Mouse (Mus musculus): ENCODE measurements around the gene Slc38a9.
A peak's percentile ranks its signal among the peaks of the same experiment; 100 is the strongest.

The Slc38a9 gene

DNA sequence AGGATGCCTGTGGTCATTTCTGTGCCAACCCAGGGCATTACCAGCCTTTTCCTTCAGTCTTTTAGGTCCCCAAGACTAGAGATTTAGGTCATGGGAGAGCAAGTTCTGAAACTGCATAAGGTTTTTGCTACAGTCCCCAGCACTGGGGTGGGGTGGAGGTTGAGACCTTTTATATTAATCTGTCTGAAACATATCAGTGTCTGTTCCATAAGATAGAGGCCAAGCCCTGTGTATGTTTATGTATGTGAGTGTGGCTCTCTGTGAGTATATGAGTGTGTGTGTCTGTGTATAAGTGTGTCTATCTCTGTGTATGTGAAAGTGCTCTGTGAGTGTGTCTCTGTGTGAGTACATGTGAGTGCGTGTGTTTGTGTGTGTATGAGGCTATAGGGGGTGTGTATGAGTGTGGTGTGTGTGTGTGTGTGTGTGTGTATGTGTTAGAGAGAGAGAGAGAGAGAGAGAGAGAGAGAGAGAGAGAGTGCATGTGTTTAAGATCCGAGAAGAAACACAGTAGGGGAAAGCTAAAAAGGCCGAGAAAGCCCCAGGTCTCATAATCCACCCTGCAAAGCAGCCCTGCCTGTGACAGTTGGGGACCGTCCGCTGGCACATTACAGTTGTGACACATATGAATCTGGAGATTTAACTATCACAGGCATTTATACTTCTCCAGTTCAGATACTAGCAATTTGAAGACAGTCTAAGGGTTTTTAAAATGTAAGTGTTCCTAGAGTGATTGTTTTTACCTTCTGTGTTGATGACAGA, 85.6 kb downstream of the Slc38a9 start:
- DNase-seq (ENCODE audit: low spot score in 2 of 2), result peak in 1 of 2 experiments; percentile 64

DNA sequence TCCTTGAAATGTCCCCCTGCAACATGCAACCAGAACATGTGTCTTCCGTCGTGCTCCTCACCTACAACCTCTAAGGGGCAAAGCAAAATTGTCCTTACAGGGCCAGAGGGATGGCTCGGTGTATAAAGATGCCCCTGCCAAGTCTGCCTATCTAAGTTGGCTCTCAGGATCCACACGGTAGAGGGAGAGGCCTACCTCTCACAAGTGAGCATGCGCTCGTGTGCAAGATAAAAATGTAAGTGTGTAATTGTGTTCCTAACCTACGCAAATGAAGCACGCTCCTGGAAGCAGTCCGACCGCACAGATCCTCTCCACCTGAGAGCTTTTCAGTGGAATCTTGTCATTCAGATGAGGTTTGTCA, 86.1 kb downstream of the Slc38a9 start:
- DNase-seq (ENCODE audit: low spot score in 2 of 2), result no peak

DNA sequence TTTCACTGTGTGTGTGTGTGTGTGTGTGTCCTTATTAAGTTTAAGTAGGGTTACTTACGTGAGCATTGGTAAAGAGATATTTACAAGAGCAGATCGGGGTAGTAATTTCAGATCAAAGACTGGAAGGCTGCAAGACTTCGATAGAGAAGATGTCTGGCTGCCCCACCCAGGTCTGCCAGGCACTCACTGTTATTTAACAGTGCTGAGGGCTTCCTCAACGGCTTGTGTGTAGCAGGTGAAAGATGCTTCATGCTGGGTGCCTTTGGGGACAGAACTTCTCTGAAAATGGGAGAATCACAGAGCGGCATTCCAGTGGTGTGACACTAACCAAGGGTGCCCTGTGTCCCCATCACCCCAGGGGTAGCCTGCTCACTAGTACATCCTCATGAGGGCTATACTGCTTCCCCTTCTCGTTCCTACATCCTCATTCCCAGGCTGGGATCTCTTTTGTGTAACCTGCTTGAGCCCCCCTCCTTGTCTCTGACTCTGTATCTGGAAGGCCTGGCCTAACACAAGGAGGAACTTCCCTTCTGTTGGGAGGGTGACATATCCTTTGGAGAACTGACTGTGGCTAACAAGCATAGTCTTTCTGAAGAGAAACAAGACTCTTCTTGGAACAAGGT, 87.4 kb downstream of the Slc38a9 start:
- peak; percentile 76 to 84 for DNase-seq (ENCODE audit: low spot score in 2 of 2)

DNA sequence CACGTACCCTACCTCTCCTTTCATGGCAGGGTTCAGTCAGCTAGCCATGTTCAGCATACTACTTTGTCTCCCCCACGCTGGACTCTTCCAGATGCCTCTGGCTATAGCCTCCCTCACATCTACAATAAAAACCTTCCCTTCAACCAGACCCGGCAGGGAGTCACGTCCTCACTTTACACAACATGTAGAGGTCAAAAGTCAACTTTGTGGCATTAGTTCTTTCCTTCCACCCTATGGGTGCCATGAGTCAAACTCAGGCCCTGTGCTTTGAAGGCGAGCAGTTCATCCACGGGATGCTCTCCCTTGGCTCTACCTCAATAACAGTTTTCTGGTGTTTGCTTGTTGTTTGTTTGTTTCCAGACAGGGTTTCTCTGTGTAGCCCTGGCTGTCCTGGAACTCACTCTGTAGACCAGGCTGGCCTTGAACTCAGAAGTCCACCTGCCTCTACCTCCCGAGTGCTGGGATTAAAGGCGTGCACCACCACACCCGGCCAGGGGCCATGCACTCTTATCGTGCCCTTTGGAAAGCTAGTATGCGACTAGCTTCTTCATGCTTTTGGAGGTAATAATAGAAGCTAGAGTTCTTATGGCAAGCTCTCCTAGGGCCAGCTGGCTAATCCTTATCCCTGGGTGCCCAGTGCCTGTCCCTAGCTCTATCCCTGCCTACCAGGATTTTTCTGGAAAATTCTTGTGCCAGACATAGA, 88.4 kb downstream of the Slc38a9 start:
- DNase-seq (ENCODE audit: low spot score in 2 of 2), result no peak

DNA sequence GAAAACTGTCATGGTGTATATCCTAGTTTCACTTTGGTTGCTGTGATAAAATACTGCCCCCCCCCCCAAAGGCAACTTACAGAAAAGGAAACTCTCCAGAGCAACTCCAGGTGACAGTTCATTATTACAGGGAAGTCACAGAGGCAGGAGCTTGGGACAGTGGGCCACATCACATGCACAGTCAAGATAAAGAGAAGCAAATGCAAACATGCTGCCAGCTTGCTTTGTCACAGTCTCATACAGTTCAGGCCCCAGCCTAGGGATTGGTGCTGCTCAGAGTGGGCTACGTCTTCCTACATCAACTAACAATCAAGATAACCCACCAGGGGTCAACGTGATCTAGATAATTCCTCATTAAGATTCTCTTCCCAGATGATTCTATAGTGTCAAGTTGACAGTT, 89.3 kb downstream of the Slc38a9 start:
- no peak for DNase-seq (ENCODE audit: low spot score in 2 of 2)

DNA sequence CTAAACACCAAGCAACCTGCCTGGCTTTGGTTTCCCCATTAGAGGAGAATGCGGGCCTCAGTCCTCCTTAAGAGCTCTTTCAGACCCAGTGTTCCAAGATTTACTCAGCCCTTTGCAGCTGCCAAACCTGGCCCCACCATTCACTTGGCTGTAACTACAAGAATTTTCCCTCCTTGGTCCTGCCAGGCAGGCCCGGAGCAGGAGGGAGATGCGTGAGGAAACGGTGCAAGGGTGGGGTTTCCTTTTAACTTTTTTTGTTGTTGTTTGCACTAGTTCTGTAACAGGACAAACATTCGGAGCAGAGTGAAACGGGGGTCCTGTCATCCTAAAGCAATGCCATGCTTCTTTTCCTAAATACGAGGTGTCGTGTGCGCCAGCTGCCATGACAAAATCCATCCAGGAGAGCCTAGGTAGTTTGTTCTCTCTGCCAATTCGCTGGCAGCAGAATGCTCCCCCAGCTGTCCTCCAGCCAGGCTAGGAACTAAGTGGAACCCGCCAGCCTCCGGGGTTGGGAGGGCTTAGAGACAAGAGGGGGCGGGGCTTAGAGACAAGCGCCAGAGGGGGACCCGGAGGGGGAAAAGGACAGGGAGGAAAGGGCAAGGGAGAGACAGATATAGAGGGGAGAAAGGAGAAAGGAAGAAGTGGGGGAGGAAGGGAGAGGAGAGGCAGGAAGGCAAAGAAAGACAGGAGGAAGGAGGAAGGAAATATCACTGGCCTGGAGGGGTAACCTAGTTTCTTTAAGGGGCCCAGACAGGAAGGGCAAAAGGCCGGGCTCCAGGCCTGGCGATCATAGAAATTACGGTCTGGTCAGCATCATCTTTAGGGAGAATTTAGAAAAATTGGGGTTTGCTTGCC, 91.1 kb downstream of the Slc38a9 start:
- DNase-seq (ENCODE audit: low spot score in 2 of 2), result peak; percentile 66 to 82

DNA sequence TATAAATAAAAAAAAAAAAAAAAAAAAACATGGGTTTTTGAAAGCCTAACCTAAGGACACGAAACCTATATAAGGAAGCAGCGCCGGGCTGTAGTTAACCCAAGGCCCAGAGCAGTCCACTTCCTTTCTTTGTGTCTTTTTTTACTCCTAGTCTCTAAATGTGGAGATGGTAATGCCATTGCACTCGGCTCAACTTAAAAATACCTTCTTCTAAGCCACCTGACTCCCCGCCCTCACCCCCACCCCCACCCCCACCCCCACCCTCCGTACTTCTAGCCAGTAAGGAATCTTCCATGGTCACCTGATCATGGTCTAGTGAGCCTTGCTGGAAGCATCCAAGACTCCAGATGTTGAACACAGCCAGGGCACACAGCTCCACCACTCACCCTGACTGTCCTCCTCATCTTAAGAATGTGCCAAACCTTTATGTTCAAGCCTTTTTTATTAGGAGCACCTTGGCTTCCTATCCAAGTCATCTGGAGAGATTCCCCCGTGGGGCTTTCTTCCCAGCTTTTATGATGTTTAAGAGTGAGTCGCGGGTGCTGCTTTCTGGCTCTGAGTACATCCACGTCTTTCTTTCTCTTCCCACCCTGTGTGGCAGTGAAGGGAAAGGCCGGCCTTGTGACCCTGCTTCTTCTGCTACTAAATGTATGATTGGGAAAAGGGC, 91.9 kb downstream of the Slc38a9 start:
- no peak for DNase-seq (ENCODE audit: low spot score in 2 of 2)

DNA sequence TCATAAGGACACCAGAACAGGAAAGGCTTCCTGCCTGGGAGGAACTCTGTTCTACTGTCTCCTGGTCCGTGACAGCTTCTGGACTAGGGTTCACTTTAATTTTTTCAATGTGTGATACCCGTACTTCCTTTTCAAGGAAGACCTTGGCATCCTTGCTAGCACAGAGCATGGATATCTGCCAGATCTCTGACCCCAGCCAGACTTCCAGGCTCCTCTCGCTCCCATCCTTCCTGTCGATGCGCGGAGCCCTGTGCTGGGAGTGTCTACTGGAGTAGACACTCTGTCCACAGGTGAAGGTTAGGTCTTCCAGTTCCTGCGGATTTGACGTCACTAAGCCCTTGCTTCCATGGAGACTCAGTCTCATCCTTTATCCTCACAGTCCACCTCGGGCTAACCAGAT, 93.0 kb downstream of the Slc38a9 start:
- no peak for DNase-seq (ENCODE audit: low spot score in 2 of 2)

DNA sequence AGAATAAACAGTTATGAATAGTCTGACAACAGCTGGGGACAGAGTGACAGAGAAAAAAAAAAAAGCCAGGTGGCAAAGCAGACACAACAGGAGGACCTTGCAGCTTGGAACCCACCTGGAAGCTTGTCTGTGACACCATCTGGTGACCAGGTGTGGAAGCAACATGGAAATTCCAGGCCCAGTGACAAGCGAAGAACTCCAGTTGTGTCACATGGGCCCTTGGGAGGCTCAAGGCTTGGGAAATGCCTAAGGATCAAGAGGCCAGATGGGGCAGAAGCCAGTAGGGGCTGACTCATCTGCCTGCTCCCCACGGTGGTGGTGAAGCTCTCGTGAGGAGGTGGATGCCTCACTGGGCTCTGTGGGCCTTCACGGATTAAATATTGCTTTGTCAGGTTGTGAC, 94.3 kb downstream of the Slc38a9 start:
- no peak for DNase-seq (ENCODE audit: low spot score in 2 of 2)

DNA sequence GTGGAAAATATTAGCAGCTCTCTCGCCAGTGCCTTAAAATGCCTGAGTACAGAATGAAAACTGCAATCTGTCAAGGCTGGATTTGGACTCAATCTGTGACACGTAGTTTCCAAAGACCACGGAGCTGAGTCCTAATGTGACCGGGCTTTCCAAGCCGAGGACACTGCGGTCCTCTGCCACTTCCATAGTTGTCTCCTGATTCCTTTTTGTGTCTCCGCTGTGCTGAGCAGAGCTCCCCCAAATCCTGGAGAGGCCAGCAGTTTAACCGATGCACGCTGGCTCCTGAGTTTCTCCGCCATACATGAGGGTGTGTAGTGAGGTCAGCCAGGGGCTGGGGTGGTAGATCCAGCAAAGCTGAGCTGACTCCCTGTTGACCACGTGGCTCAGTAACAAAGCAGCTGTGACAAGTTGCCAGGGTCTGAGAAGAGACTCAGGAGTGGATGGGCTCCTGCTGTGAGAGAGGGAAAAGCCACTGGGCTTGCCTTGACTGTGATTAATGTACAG, 95.0 kb downstream of the Slc38a9 start:
- DNase-seq (ENCODE audit: low spot score in 2 of 2), result no peak

DNA sequence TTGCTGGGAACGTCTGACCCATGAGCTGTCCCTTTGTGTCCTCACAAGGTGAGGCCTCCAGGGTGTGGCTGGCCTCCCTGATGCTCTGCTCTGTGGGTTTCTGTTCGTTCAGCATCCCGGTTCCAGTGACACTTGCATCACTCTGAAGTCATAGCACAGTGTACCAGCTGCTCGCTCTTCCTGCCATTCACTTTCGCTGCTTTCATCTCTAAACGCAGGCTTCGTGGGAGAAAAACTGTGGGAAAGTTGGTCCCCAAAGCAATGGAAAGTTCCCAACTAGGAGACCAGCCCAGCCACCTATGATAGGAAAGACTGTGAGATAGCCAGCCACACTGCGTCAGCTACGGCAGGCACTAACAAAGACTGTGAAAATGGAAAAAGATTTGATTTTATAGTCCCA, 96.8 kb downstream of the Slc38a9 start:
- DNase-seq (ENCODE audit: low spot score in 2 of 2), result no peak

DNA sequence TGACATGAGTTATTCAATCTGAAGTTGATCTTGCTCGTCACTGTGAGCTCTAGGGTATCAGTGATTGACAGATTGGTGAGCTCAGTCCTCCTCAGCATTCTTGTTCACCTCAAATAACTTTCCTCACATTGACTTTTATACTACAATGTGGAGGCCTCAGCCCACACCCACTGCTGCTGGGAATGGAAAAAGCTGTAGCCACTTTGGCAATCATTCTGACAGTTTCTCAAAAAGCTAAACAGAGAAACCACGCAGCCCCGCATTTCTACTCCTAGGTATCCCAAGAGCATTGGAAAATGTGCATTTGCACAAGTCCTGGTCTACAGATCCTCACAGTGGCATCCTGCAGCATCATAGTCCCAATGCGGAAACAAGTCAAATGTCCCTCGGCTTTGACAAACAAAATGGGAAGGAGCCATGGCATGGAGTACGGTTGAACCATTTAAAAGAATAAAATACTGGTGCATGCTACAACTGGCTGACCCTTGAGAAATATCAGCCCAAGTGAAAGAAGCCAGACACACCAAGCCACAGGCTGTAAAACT, 98.1 kb downstream of the Slc38a9 start:
- no peak for DNase-seq (ENCODE audit: low spot score in 2 of 2)

DNA sequence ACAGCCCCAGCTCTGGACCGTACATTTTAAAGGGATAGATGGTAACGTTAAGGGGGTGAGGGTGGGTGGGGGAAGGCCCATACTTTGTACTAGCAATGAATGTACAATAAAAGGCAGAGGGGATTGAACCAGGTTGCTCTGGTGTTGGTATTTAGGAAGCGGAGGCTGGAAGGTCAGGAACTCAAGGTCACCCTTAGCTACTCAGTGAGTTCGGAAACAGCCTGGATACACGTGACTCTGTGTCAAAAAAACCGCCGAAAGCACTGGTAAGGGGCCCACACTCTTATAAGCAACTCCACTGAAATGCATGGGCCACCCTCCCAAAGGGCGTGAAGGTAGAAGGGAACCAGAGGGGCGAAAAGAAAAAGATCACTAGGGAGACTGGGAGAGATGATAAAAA, 98.8 kb downstream of the Slc38a9 start:
- no peak for DNase-seq (ENCODE audit: low spot score in 2 of 2)

DNA sequence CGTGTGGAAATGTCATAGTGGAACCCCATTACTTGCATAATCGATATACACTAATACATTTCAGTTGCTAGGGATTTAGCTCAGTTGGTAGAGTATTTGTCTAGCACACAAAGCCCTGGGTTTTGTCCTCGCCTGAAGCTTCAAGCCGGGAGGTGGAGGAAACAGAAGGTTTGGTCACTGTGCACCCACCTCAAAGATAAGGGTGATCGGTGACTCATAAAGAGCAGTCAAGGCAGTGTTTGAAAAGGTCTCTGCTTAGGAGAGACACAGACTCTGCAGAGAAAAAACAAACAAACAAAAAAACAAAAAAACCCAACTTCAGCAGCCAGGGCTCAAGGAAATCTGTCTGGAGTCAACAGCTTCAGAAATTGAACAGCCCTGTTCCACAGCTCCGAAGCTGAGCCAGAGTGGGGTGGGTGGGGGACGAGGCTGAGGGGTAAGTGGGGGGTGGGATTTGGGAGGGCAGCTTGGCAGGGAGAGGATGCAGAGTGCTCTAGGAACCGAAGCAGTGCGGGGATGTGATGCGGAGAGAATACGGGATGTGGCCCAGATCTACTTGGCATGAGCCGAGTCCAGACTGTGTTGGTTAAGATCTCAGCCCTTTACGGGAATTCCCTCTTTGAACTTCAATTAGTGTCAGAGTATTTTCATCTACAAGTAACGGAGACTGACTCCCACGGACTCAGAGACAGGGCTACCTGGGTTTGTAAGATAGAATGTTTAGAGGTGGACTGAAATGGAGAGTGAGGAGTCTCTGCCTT, 99.4 kb downstream of the Slc38a9 start:
- no peak for DNase-seq (ENCODE audit: low spot score in 2 of 2)

DNA sequence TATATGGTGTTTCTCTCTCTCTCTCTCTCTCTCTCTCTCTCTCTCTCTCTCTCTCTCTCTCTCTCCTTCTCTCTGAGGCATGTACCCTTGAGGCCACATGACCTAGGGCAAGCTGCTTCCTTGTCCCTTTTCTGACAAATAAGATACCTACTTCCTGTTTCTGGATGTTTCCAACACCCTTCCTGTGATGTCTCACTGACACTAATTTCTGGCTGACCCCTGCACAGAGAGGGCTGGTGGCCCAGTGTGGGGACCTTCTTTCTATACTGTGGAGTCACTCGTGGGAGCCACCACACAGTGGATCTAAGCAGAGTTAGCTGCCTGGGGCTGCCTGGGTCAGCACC, 100.0 kb downstream of the Slc38a9 start:
- DNase-seq (ENCODE audit: low spot score in 2 of 2), result no peak

DNA sequence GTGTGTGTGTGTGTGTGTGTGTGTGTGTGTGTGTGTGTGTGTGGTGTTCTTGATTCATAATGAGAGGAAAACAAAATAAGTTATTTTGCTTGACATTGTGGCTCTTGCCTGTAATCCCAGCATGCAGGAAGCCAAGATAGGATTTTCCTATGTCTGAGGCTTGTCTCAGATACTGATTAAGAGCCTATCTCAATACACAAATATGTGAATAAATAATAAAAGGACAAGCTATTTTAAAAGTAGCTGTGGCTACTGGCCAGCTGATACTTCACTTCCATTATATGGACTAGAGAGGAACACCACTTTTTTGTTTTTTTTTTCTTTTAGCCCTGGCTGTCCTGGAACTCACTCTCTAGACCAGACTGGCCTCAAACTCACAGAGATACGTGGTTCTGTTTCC, 101.2 kb downstream of the Slc38a9 start:
- no peak for DNase-seq (ENCODE audit: low spot score in 2 of 2)

DNA sequence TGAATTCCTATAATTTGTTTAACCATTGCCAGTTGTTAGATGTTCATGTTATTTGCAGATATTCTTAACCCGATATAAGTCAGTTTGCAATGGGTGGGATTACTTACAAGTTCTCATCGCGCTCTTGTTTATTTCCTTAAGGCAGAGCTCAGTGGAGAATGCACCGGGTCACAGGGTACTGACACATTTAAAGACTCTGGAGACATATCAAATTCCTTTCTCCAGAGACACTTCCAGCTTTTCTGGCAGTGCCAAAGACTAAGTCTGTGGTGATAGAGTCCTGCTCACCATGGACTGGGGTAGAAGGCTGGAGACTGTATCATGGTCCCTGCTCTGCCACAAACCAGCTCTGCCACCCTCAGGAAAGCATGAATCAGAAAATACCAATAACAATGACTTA, 102.0 kb downstream of the Slc38a9 start:
- DNase-seq (ENCODE audit: low spot score in 2 of 2), result no peak

DNA sequence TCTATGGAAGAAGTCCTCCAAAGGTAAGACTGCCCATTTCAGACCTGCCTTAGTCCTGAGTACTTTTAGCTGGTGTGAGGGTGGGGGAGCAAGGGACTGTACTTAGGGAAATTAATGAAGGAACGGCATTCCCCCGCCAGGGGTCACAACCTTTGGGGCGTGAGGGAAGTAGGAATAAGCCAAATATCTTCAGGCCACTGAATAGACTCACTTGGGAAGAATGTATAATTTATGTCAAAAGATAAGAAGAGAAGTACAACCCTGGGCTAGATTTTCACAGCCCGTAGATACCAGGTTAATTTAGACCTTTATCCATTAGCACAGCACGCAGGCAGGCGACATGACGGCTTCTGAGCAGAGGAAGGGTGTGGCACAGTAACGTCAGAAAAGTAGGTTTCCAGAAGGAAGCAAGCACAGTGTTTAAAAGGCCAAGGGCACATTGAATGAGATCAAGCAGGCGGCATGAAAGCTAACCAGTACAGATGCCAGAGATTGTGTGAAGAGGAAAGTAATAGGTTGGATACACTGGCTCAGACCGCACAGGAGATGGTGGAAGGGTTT, 103.1 kb downstream of the Slc38a9 start:
- no peak for DNase-seq (ENCODE audit: low spot score in 2 of 2)

DNA sequence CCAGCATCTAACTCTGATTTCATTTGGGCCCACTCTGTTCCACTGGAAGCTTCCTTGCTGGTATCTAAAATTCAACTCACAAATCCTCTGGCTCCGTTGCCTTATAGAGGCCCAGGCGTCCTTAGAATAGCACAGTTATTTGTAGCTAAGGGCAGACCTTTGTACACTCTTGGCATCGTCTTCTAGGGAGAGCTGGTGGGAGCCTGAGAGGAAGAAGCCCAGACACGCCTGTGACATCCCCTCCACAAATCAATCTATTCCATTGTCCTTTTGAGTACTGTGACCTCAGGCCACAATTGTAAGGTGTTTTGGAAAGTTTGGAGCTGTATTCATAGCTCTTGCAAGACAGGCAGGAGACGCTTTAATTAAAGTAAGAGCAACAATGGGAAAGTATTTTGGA, 104.0 kb downstream of the Slc38a9 start:
- DNase-seq (ENCODE audit: low spot score in 2 of 2), result no peak

DNA sequence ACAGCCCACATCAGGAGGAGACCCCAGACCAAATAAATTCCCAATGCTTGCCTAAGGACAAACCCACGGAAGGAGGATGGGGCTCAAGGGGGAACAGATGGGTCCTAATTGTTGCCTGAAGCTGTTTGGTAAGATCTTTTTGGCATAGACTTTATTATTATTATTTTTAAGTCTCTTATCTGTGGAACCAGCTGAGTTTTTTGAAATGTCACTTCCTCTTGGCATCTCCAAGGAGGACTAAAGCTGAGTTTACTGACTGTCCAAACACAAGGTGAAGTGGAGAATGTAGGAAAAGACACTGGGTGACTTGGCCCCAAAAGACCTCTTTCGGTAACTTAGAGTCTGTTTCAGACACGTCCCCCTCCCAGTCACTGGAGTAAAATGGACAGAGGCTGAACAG, 105.1 kb downstream of the Slc38a9 start:
- DNase-seq (ENCODE audit: low spot score in 2 of 2), result no peak

Data from spleen, postnatal 4 days (tissue).